Mouse (Mus musculus): ENCODE data around the gene Mgat4b. TPM values are rescaled to one million over a fixed set of nuclear protein-coding genes. Genes with fewer than 3 reads are reported as not detected.
"Not testable (repeated sequence)": the region's sequence is repeated elsewhere in the genome, so short reads cannot be mapped to it uniquely, and the experiment has no call there.

Gene Mgat4b
- 100 to 1,000 TPM; 130 to 232 (median 157) TPM for total RNA-seq (2022)

DNA sequence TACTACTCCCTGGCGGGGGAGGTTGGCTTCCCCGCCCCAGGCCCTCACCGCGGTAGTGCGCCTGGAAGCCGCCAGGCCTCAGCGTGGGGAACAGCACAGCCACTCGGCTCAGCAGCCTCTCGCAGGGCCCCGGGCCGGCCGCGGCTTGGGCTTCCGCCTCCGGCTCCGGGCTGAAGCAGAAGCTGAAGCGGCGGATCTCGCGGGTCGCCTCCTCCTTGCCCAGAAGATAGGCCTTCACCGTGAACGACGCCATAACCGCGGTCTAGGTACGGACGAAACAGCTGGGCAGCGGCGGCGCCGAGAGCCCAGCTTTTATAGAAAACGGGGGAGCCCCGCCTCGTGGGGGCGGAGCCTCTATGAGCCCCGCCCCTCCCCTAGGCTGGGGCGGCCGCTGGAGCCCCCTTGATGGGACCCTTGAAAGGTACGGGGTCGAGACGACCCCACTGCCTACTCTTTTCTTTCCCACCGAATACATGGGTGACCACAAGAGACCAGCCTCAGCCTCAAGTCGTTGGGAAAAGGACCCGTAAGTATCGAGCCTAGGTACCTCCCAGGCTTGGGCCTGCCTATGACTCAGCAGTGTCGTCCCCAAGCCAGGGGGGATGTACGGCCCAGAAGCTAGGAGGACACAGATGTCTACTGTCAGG is at the start of gene Mgat4b, which contains the start of gene Sqstm1:
Gene Mgat4b (plus strand): TSS at position 386 of the 647 bp plus-strand sequence.
Gene Sqstm1 (minus strand): TSS at position 323 of the 647 bp plus-strand sequence.
- peak; percentile 74 for DNase-seq

GRCm38 (mm10) chr11:50161578-50162304 is 48.9 kb upstream of the Mgat4b start:
- peak; percentile 69 for DNase-seq

DNA sequence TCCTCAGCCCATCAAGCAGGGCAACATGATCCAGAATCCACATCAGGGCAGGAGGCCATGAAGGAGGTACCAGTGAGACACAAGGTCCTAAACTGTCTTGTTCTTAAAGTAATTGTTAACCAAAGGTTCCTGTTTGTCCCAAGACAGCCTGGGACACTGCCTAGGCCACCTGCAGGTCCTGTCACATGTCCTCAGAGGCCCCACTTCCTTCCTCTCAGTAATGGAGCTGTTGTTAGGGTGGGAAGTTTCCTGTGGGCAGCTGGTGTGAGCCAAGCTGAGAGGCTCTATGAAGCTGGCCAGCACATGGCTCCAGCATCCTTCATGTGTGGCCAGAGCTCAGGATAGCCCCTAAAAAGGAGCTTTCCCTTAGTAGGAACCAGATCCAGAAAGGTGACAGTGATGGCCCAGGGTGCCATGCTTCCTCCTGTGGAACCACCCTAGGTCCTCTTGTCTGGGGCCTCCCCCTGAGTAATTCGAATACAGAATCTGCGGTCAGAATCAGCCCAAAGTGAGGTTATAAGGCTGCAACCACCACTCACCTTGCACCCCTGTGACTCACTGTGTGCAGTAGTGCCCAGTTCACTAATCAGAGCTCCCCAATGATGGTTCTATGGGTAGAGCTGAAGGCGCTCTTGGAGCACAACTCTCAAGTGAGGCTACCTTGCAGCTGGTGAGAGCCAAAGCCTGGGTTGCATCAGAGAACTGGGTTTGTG is 48.2 kb upstream of the Mgat4b start:
- no peak for DNase-seq

DNA sequence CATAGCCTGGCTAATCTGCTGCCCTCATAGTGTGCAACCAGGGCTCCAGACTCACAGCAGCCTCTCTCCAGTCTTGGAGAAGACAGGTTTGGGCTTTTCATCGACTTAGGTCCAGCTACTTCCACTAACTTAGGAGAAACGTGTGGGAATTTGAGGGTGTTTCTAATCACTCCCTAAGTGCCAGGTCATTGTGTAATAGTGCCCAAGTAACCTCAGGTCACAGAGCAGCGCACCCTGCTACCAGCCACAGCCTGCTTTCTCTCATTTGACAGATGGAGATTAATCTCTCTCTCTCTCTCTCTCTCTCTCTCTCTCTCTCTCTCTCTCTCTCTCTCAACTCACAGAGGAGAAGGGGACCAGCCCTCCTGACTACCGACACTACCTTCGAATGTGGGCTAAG is 42.3 kb upstream of the Mgat4b start:
- no peak for DNase-seq

DNA sequence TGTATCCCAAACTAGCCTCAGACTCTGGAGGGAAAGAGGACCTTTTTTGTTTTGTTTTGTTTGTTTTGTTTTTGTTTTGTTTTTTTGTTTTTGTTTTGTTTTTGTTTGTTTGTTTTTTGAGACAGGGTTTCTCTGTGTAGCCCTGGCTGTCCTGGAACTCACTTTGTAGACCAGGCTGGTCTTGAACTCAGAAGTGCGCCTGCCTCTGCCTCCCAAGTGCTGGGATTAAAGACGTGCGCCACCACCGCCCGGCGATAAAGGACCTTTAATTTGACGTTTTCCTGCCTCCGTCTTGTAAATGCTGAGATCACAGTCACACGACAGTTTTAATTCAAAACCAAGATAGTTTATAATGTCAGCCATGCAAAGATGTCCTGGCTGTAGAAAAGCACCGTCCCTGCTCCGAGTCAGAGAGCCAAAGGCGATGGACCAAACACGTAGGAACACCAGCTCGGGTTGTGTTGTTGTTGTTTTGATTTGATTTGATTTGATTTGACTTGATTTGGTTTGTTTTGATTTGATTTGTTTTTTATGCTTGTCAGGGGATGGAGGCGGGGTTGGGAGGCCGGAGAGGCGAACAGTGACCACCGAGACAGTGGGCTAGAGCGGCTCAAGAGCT is 36.5 kb upstream of the Mgat4b start, which contains the start of gene Mrnip:
Gene Mrnip (plus strand): TSS at position 334 of the 619 bp plus-strand sequence.
- DNase-seq: not testable (repeated sequence)

DNA sequence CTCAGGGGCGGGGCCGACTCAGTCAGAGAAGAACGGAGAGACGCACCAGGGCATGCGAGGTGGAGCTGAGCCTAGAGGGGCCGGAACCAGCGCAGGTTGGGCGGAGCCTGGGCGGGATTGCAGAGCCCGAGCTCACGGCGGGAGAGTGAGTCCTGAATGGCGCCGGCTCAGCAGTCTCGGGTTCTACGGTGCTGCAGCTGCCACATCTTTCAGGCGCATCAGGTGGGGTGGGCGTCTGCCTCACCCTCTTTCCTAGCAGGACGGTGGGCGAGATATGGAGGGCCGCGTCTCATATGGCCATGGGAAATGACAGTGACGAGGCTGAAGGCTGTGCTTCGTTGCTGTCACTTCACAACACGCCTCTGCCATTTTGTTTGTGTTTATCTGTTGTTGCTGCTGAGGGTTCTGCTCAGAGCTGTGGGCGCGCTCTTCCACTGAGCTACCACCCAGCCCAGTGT is 35.9 kb upstream of the Mgat4b start:
- DNase-seq: peak; percentile 97

DNA sequence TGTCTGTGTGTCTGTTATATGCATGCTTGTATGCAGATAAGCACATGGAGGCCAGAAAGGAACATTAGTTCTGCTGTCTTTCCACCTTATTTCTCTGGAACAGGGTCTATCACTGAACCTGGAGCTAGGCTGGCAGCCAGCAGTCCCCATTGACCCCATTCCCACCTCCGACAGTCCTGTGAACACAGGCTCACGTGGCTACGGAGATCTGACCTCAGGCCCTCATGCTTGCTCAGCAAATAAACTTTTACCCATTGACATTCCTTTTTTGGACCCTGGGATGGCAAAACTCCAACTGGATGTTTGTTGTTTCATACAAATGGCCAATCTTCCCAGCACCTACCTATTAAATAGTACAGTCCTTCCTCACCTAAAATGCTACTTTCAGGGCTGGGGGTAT is 34.3 kb upstream of the Mgat4b start:
- DNase-seq: no peak

DNA sequence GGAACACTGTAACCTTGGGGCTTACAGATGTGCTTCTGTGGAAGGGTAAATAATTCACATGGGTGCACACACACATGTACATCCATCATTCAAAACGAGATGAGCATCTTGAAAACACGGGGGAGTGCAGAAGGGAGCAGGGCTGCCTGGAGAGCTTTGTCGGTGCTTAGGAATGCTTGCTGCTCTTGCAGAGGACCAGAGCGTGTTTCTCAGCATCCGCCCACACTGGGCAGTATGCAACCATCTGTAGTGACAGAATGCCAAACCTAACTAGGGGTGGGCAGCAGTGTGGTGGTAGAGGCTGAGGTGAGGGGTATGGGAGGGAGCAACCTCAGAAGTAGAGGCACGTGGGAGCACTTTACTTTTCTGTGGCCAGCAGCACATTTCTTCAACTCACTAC is 33.6 kb upstream of the Mgat4b start:
- no peak for DNase-seq

DNA sequence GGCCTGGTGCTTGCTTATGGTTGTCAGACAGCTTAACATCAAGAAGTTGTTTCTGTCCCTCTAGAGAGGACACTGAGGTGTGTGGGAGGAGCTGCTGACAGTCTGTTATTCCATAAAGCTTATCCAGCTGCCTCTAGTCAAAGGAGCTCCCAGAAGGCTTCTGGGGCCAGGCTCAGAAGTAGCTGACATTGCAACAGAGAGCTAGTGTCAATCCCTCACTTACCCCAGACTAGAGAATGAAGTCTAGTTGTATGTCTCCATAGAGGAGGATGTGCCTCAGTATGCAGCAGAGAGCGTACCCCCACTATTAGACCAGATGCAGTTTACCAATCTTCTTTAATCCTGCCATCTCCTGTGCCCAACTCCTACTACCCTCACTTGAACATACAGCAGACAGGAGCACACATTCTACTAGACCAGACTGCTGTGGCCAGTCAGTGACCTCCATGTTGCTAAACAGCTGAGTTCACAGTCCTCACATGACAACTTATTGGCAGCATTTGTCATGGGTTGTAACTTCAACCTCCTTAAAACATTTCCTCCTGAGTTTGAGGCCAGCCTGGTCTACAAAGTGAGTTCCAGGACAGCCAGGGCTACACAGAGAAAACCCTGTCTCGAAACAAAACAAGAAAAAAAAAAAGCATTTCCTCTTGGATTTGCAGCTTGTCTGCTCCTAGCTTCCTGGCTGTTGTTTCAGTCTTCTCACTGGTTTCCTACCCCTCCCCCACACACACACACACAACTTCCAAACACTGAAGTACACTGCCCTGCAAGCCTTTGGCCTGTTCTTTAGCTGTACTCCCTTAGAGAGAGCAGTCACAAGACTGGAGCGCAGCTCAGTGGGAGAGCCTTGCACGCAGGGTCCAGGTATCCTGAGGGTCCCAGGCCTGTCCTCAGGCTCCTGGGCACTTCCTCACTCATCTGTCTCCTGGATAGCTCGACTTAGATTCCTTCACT is 31.9 kb upstream of the Mgat4b start:
- DNase-seq: no peak

GRCm38 (mm10) chr11:50180478-50181231 is 30.0 kb upstream of the Mgat4b start:
- DNase-seq: no peak

DNA sequence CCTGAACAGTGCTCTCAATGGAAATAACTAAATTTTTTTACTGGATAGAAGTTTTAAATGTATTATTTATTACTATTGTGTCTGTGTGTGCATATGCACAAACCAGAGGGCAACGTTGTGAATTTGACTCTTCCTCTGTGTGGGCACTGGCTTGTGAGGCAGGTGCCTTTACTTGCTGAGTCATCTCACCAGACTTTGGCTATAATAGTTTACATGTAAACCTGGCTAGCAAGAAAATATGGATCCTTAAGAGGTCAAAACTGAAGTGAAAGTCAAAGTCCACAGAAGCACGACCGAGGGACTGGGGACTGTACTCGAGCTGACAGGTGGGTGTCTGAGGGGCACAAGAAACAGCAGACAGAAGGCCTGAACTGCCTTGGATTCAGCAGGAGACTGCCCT is 28.0 kb upstream of the Mgat4b start:
- DNase-seq: no peak

- no peak for DNase-seq
These were observed 25.9 kb upstream of the Mgat4b start for GRCm38 (mm10) chr11:50184788-50185187.

DNA sequence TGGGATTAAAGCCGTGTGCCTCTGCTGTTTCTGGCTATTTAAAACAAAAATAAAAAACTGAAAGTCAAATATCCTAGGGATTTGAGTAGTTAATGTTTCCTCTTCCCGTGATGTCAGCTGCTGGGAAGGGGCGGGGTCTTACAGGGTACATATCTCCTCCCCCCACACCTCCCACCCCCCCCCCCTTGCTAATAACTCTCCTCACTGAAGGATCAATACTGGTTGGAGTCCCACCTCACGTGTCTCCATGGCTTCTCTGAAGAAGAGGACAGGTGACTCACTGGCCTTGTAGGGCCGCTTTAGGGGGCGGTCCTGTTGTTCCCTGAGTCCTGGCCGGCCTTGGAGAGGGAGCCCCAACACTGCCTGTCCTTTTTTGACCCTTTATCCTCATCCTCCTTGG is 22.0 kb upstream of the Mgat4b start:
- no peak for DNase-seq

DNA sequence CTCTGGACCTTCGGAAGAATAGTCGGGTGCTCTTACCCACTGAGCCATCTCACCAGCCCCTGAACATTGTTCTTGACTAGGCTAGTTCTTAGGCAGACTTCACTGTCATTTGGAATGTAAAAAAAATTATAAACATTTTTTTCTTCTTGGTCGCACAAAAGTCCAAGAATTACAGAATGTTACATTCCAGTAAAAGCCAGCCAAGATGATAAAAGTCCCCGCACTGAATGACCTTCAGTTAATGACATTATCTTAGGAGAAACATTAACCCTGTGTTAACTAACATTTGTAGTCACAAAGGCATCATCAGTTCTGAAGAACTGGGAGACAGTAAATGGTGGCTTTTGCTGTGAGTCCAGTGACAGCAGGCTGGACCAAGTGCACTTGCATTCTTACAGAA is 20.3 kb upstream of the Mgat4b start:
- DNase-seq: no peak

- no peak for DNase-seq
These were observed 18.4 kb upstream of the Mgat4b start for GRCm38 (mm10) chr11:50192278-50192677.

GRCm38 (mm10) chr11:50194070-50194469 is 16.6 kb upstream of the Mgat4b start:
- DNase-seq: no peak

DNA sequence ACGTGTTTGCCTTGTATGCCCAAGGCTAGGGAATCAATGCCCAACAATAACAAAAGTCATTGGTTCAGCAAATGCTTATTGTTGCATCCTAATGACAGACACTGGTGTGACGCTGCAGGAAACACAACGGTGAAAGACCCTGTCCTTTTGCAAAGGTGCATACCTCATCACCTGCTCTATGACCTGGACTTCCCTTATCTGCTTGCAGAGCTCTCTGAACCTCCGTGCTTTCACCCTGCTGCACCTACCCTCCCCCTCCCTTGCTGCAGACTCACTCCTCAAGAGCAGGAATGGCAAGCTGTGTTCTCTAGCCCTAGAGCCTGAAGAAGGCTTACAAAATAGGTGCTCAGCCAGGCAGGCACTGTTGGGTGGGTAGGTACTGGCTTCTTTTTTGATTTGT is 15.9 kb upstream of the Mgat4b start:
- no peak for DNase-seq

- no peak for DNase-seq
These were observed 13.2 kb upstream of the Mgat4b start for GRCm38 (mm10) chr11:50197500-50197899.

- no peak for DNase-seq
These were observed 12.4 kb upstream of the Mgat4b start for GRCm38 (mm10) chr11:50198219-50198846.

DNA sequence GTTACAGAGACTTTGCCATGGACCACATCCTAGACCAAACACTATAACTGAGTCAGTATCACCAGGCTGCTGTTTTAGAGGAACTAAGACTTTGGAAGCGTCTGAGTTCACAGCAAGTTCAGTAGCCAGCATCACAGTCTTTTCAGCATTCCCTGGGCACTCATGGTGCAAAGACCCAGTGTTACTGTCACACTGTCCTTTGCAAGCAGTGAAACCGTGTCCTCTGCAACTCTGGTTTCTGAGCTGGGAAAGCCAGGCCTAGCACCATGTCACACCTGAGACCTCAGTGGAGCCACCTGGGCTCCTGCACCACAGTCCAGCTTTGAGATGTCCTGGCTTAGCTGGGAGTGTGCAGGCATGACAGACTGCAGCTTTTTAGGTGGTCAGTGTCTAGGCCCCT is 11.8 kb upstream of the Mgat4b start:
- DNase-seq: no peak
